Mouse (Mus musculus) ovary, postnatal 36 days (tissue): Measurements from ENCODE around the gene Wdr18.
"Not testable (repeated sequence)": the region's sequence is repeated elsewhere in the genome, so short reads cannot be mapped to it uniquely, and the experiment has no call there.

Experiments used
- DNase-seq: peaks from one replicate; pipeline ENCODE4 v3.0.0; 2022; ENCODE audit warnings: low spot score, mixed read lengths

Gene Wdr18

GRCm38 (mm10) chr10:79947502-79947901 is 12.4 kb upstream of the Wdr18 start:
- no peak for DNase-seq

DNA sequence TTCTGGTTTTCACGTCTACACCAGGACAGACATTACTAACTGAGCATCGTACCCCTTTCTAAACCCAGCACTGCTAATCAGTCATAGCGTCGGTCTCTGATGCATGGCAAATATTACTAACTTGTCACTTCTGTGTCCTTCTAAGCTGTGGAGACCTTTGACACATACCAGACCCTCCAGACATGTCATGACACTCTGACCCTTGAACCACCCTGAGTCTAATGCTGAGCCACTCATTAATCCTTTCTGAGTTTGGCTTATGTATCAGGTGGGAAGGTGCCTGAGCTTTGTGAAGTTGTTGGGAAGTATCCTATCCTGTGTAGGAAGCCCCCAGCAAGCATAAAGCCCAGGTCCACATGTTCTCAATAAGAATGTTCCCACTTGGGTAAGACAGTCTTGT is 10.1 kb upstream of the Wdr18 start:
- no peak for DNase-seq

- DNase-seq: no peak
These were observed 9.3 kb upstream of the Wdr18 start for GRCm38 (mm10) chr10:79950661-79951060.

- DNase-seq: no peak
These were observed 6.0 kb upstream of the Wdr18 start for GRCm38 (mm10) chr10:79953946-79954345.

GRCm38 (mm10) chr10:79955691-79956090 is 4.3 kb upstream of the Wdr18 start:
- DNase-seq: no peak

DNA sequence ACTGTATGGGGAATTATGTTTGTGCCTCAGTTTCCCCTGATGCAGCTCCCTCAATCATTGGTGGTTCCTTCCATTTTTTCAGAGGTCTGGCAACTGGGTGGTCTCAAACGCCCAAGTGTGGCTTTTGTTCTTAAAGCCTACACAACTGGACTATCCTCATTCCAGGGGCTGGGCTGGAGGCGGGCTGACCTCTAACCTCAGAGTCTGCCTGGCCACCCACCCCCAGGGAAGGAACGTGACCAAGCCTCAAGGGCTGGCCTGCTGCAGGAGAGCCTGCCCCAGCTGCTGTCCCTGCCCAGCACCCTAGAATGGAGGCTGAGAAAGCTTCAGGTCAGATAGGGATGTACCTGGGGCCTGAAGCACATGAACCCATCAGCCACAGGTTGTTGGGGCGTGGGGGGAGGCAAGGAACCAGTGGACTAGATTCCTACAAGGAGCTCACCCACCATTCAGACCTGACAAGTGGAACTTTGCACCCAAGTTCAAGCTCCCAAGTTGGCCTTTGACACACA is 3.3 kb upstream of the Wdr18 start:
- no peak for DNase-seq

DNA sequence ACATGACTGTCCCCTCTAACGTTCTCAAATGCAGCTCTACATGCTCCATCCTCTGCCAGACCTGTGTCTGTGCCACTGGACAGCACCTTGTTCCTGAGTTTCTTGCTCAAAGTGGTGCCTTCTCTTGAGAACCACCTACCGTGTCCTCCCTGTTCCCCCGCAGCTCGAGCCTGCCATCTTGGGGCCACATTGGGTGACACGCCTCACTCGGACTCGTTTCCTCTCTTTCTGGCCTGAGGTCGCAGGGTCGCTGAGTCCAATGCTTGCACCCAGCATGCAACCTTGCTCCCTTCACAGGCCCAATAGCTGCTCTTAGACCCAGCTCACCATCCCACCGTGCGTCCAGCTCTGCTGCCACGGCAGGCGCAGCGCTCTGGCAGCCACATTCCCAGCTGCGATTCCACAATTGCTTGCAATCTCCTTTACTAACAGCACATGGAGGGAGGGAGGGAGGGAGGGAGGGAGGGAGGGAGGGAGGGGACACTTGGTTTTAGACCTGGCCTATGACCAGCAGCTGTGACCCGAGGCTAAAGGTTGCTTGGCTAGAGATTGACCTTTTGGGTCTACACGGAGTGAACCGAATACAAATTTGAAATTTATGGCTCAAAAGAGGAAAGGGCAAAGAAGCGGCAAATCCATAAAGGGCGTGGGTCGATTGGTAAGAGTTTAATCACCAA is 1.7 kb upstream of the Wdr18 start:
- DNase-seq: peak; percentile 81

DNA sequence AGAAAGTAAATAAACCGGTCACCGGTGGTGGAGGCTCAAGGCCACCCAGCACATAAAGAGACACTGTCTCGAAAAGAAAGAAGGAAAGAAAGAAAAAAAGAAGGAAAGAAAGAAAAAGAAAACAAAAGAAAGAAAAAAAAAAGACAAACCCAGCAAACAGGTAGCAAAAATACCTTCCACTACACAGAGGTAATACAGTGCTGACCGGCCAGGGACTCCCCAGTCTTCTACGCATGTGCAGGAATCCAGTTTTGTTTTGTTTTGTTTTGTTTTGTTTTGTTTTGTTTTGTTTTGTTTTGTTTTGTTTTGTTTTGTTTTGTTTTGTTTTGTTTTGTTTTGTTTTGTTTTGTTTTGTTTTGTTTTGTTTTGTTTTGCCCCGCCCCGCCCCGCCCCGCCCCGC is 540 bp upstream of the Wdr18 start:
- DNase-seq: not testable (repeated sequence)

GRCm38 (mm10) chr10:79960671-79961294 is 831 bp downstream of the Wdr18 start:
- DNase-seq: no peak

- no peak for DNase-seq
These were observed 4.8 kb downstream of the Wdr18 start for GRCm38 (mm10) chr10:79964727-79965126.

DNA sequence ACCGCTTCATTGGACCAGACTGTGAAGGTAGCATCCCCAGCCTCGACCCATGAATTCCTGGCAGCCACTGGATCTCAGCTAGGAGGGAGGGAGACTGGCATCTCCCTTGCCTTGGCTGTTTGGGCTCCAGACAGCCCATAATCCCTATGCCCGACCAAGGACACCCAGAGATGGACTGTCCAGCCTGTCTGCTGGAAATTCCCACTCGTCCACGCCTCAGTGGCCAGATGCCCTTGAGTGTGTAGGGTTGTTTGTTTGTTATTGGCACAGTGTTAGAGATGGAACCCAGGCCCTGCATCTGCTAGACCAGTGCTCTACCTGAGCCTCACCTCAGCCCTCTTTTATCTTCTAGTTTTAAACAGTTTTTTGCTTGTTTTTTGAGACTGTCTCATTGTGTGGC is 5.4 kb downstream of the Wdr18 start:
- no peak for DNase-seq

DNA sequence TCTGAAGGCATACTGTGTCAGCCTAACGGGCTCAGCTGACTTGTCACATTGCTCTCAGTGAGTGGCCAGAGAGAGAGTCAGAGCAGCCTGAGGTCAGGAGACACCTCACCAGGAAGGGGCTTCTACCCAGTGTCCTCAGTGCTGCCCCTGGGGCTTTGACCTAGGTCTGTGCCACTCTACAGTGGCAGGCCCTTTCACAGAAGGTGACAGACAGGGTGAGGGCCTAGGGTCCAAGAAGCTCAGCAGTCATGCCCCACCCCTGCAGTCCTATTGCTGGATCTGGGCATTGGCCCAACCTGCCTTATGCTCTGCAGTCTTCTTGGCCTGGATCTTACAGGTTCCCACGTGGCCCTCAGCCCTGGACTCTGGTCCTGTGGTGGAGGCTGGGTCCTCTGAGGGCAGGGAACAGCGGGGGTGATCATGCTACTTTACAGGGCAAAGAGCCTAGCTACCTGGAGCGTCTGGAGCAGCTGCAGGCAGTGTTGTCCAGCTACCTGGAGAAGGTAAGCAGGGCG is 7.0 kb downstream of the Wdr18 start:
- no peak for DNase-seq

DNA sequence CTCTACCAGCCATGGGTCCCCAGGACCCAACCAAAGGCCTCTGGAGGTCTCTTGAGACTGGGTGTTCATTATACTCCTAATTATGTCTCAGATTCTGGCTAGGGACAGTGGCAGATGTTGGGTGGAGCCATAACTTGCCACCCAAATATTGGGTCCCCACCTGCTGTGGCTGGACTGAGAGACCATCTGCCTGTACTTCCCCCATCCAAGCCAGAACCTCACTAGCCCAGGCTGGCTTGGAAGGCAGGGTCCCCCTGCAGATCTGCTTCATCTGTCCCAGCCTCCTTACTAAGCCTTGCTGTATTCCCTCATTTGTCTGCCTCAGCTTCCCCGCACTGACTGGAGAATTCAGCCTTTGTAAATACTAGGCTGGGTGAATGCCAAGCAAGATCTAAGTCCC is 8.2 kb downstream of the Wdr18 start:
- no peak for DNase-seq

DNA sequence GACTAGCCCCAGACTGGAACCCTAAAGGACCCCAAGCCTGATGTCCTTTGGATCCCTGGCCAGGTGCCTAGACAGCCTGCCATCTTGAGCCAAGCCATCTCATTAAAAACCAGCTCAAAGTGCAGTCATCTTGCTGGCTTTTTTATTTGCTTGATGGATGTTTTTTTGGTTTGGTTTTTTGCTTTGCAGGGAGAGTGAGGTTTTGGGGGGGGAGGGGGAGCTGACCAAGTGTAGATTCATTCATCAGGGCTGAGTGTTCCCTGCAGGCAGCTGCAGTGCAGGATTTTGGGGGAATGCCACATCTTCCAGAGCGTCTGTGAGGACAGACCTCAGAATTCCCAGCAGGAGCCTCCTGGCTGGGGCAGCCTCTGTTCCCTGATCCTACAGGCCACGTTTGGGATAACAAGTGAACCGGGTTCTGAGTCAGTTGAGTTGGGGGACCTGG is 9.2 kb downstream of the Wdr18 start:
- no peak for DNase-seq

DNA sequence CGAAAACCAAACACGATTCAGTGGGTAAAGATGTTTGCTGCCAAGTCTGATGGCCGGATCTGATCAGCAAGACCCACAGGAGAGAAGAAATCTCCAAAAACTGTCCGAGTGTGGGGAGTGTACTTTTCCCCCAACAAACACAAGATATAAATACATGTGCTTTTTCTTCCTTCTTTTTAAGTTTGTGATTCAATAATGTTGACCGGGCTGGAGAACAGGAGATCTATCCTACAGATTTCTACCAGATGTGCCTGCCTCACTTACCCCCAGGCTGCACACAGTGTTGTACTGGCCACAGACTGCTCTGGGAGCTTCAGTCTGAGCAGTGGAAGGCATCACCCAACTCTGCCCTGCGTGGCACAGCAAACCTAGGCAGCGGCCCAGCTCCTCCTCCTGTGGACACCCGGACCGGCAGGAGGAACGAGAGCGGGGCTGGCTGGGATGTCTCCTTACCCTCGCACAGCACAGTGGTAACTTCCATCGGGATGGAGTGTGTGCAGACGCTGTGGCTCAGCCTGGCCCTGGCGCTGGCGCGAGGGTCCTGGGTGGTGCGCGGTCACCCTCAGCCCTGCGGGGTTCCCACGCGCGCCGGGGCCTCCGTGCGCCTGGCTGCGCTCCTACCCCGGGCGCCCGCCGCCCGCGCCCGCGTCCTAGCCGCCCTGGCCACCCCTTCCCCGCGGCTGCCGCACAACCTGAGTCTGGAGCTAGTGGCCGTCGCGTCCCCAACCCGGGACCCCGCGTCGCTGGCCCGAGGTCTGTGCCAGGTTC is 10.6 kb downstream of the Wdr18 start, which contains the start of gene Grin3b:
Gene Grin3b (plus strand): TSS at position 301 of the 768 bp plus-strand sequence.
- no peak for DNase-seq

- no peak for DNase-seq
These were observed 11.2 kb downstream of the Wdr18 start for GRCm38 (mm10) chr10:79971183-79971497.

DNA sequence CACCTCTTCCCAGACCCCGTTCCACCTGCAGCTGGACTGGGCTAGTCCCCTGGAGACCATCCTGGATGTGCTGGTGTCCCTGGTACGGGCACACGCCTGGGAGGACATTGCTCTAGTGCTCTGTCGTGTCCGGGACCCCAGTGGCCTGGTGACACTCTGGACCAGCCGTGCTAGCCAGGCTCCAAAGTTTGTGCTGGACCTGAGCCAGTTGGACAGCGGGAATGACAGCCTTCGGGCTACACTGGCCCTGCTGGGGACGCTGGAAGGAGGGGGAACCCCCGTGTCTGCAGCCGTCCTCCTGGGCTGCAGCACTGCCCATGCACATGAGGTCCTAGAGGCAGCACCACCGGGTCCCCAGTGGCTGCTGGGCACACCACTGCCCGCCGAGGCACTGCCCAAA is 12.9 kb downstream of the Wdr18 start:
- no peak for DNase-seq

GRCm38 (mm10) chr10:79974087-79974486 is 14.1 kb downstream of the Wdr18 start:
- no peak for DNase-seq

GRCm38 (mm10) chr10:79974668-79975067 is 14.7 kb downstream of the Wdr18 start:
- DNase-seq: no peak

DNA sequence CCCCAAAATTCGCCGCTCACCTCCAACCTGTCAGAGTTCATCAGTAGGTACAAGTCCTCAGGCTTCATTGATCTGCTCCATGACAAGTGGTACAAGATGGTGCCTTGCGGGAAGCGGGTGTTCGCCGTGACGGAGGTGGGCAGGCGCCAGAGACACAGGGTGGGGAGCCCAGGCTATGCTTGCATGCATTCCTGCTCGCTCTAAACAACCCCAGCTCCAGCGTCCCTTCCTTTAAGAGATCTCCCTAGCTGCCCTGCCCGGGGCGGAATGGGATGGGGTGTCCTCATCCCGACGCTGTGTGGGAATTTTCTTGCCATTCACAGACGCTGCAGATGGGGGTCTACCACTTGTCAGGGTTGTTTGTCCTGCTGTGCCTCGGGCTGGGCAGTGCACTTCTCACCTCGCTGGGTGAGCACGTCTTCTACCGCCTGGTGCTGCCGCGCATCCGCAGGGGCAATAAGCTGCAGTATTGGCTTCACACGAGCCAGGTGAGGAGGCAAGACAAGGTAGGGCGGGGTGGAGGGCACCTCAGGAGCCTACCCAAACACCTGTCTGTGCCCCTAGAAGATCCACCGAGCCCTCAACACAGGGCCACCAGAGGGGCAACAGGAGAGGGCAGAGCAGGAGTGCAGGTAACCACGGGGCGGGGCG is 16.2 kb downstream of the Wdr18 start:
- DNase-seq: no peak

- no peak for DNase-seq
These were observed 16.8 kb downstream of the Wdr18 start for GRCm38 (mm10) chr10:79976722-79977107.

GRCm38 (mm10) chr10:79977324-79977723 is 17.4 kb downstream of the Wdr18 start:
- no peak for DNase-seq
